ENCODE assay signal across 32 mouse cellular contexts in the genomic region with DNA sequence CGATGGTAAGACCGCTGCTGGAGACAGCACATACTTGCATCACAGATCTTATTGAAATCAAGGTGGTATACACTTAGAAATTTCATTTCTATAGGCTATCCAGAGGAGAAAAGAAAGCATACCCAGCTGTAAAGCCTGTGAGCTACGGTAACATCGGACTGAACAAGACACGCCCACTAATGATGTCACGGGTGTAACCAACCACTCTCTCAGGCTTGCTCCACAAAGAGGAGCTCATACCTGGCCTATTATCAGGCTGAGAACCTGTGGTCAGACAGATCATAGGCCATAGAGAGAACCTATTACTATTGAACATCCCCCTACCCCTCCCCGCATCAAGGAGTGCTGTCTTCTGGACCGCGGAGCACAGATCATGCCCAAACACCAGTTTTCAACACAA. TPM values are rescaled to one million over a fixed set of nuclear protein-coding genes. Genes with fewer than 3 reads are reported as not detected.
DNase-seq lines count a peak whose midpoint lies in the region; ATAC-seq lines count a peak whose summit lies in the region.
"Had no signal": no experiment of that assay in that cellular context is flagged by ENCODE, and none has a peak within 500 bp of the region (broad histone marks: within the 10 kb centered on the region; RNA-seq: fewer than 3 reads in every experiment).

No protein-coding gene starts in this region.

- 0 out of 2 replicates have a peak overlapping the region, but pooled peaks have one; percentile 8 for H3K27ac ChIP-seq in macrophage
- H3K27ac ChIP-seq in kidney, embryonic 16.5 days (ENCODE audit: low read length), result no peak overlapping the region
- H3K27ac ChIP-seq: embryonic facial prominence, embryonic 10.5 days; forebrain, embryonic 15.5 days; heart, adult 2 months; heart, embryonic 15.5 days; hindbrain, embryonic 14.5 days; layer of hippocampus, adult 2 months; liver, embryonic 14.5 days; lung, embryonic 15.5 days; midbrain, embryonic 15.5 days; stomach, embryonic 15.5 days had no signal

- H3K9me3 ChIP-seq in kidney, embryonic 16.5 days (ENCODE audit: low read length), result peaks cover 4% of the 10 kb centered on the region; the same call in 1 of the 2 replicates
- H3K9me3 ChIP-seq: embryonic facial prominence, embryonic 10.5 days; forebrain, embryonic 15.5 days; G1E; heart, embryonic 15.5 days; lung, embryonic 15.5 days; midbrain, embryonic 15.5 days; stomach, embryonic 15.5 days had no signal

- peak; percentile 52; the same call in 1 of the 2 replicates for ATAC-seq in neutrophil, adult 5-6 weeks (ENCODE audit: extremely low read depth, insufficient number of reproducible peaks, low FRiP score, poor library complexity, severe bottlenecking)
- ATAC-seq in kidney, embryonic 16.5 days (ENCODE audit: low FRiP score, low TSS enrichment), result no peak
- ATAC-seq: activated CD4-positive, CD25-positive, alpha-beta regulatory T cell, adult 4 months; forebrain, embryonic 15.5 days; midbrain, embryonic 15.5 days had no signal

- no peak overlapping the region for H3K9ac ChIP-seq in kidney, embryonic 16.5 days (replicated peaks; ENCODE audit: low read length)
- H3K9ac ChIP-seq: forebrain, embryonic 15.5 days; heart, embryonic 15.5 days; hindbrain, embryonic 14.5 days; liver, embryonic 14.5 days; lung, embryonic 15.5 days; midbrain, embryonic 15.5 days; stomach, embryonic 15.5 days had no signal

- no peaks in the 10 kb centered on the region for H3K4me1 ChIP-seq in kidney, embryonic 16.5 days (ENCODE audit: insufficient read depth, low read length)
- H3K4me1 ChIP-seq: embryonic facial prominence, embryonic 10.5 days; forebrain, embryonic 15.5 days; lung, embryonic 15.5 days; midbrain, embryonic 15.5 days; stomach, embryonic 15.5 days had no signal

- 72% methylated on average over 9 of the region's 9 CpGs for WGBS in macrophage (ENCODE audit: missing documents)
- 92% methylated on average over 9 of the region's 9 CpGs for WGBS in kidney, embryonic 16.5 days

- H3K4me3 ChIP-seq in macrophage (ENCODE audit: inconsistent target), result no peak overlapping the region
- no peak overlapping the region for H3K4me3 ChIP-seq in kidney, embryonic 16.5 days (ENCODE audit: low read length)
- H3K4me3 ChIP-seq: embryonic facial prominence, embryonic 10.5 days; forebrain, embryonic 15.5 days; heart, adult 2 months; heart, embryonic 15.5 days; layer of hippocampus, adult 2 months; lung, embryonic 15.5 days; midbrain, embryonic 15.5 days; myocyte; stomach, embryonic 15.5 days had no signal

- H3K4me2 ChIP-seq in kidney, embryonic 16.5 days (replicated peaks; ENCODE audit: low read depth, low read length), result no peak overlapping the region
- H3K4me2 ChIP-seq: forebrain, embryonic 15.5 days; heart, embryonic 15.5 days; hindbrain, embryonic 14.5 days; lung, embryonic 15.5 days; midbrain, embryonic 15.5 days; stomach, embryonic 15.5 days had no signal

- H3K27me3 ChIP-seq in kidney, embryonic 16.5 days (ENCODE audit: insufficient read depth, low read length), result no peaks in the 10 kb centered on the region
- H3K27me3 ChIP-seq: CH12.LX; forebrain, embryonic 15.5 days; heart, embryonic 15.5 days; lung, embryonic 15.5 days; midbrain, embryonic 15.5 days; stomach, embryonic 15.5 days had no signal

- DNase-seq in ZHBTc4 (ENCODE audit: low read depth, low spot score), result peak; percentile 15
- DNase-seq in c-Kit-positive CD71-positive TER-119-negative erythroid progenitor cells, embryonic 14.5 days (ENCODE audit: low read depth), result peak; percentile 10
- no peak for DNase-seq in neural tube, embryonic 10.5 days (ENCODE audit: extremely low spot score, low spot score)
- no peak for DNase-seq in kidney, postnatal 14 days
- DNase-seq: adrenal gland, postnatal 14 days; B cell, adult 2 months; cerebellum, adult 11 months; cerebellum, adult 9-11 months; heart, postnatal 36 days; kidney, postnatal 25 days; layer of hippocampus, postnatal 36 days; right cerebral cortex, adult 18-20 months; right cerebral cortex, postnatal 4 days; thymus, adult 18-20 months; thymus, postnatal 4 days had no signal

- no peaks in the 10 kb centered on the region for H3K36me3 ChIP-seq in macrophage (ENCODE audit: inconsistent target)
- no peaks in the 10 kb centered on the region for H3K36me3 ChIP-seq in kidney, embryonic 16.5 days (ENCODE audit: insufficient read depth, low read length)
- H3K36me3 ChIP-seq: embryonic facial prominence, embryonic 10.5 days; forebrain, embryonic 15.5 days; G1E; heart, embryonic 15.5 days; lung, embryonic 15.5 days; midbrain, embryonic 15.5 days; stomach, embryonic 15.5 days had no signal

- H3K79me2 ChIP-seq in macrophage (ENCODE audit: inconsistent target), result no peaks in the 10 kb centered on the region

RNA-seq across cellular contexts. Expression of a gene that starts 45.6 kb away (rescaled TPM):
- 10 to 100 TPM in 22 of 26 experiments, 1 to 10 TPM in 4; 6.0 to 39.6 (median 21.6) TPM for total RNA-seq in macrophage (2018; cell fraction: chromatin; rRNA removed)
- 1 to 10 TPM; 2.0 to 9.8 (median 6.1) TPM for total RNA-seq in macrophage (2018; cell fraction: cytosol; rRNA removed)
- total RNA-seq in macrophage (2018; cell fraction: nucleus; rRNA removed), result 10 to 100 TPM in 19 of 26 experiments, 1 to 10 TPM in 7; 3.7 to 42.0 (median 18.5) TPM
- polyA plus RNA-seq in macrophage (2018), result 3.5 to 10.0 TPM (median 6.6 TPM) in 3 replicates
- 19.8 and 25.0 TPM in 2 replicates for total RNA-seq in neutrophil, adult 5-6 weeks (2017)
- polyA plus RNA-seq in kidney, embryonic 16.5 days (2015; fragmentation: Nextera tagmentation; extraction: Ambion mirVana), result 29.3 and 29.7 TPM in 2 replicates

RNA-seq across cellular contexts. Expression of a gene that starts 45.7 kb away (rescaled TPM):
- total RNA-seq in macrophage (2018; cell fraction: chromatin; rRNA removed), result 10 to 100 TPM in 23 of 26 experiments, 1 to 10 TPM in 3; 7.8 to 44.0 (median 25.9) TPM
- total RNA-seq in macrophage (2018; cell fraction: cytosol; rRNA removed), result 10 to 100 TPM in 5 of 26 experiments, 1 to 10 TPM in 21; 5.5 to 10.9 (median 8.8) TPM
- 10 to 100 TPM in 23 of 26 experiments, 1 to 10 TPM in 3; 8.5 to 39.3 (median 22.6) TPM for total RNA-seq in macrophage (2018; cell fraction: nucleus; rRNA removed)
- polyA plus RNA-seq in macrophage (2018), result 6.6 to 13.1 TPM (median 7.9 TPM) in 3 replicates
- 33.8 and 36.8 TPM in 2 replicates for total RNA-seq in neutrophil, adult 5-6 weeks (2017)
- 18.7 and 19.2 TPM in 2 replicates for polyA plus RNA-seq in kidney, embryonic 16.5 days (2015; fragmentation: Nextera tagmentation; extraction: Ambion mirVana)

Comparison
In these comparisons a context has a peak if more than half of its experiments do, and no peak if none do; other contexts are left out.
1. DNase-seq: peak in ZHBTc4 (single experiment) and c-Kit-positive CD71-positive TER-119-negative erythroid progenitor cells, embryonic 14.5 days (single experiment); none in neural tube, embryonic 10.5 days (single experiment) and kidney, postnatal 14 days (single experiment).